Mouse (Mus musculus) granulocyte monocyte progenitor cell, adult 5-6 weeks (primary cell): ENCODE measurements around the gene Hdac7. TPM values are rescaled to one million over a fixed set of nuclear protein-coding genes. Genes with fewer than 3 reads are reported as not detected.

Source experiments
- ATAC-seq: replicated peaks from 2 replicates; pipeline ENCODE4 v1.8.0; 2016; ENCODE audit warnings: mild to moderate bottlenecking, moderate TSS enrichment, inconsistent platforms; ENCODE audit not compliant: poor library complexity, severe bottlenecking
- total RNA-seq, 2 experiments: library from RNA; stranded (forward) in 1 of 2; stranded (reverse) in 1 of 2; fragments of 200-712, 200-1000 nt in 1 of 2; fragments of >200 nt in 1 of 2; fragmentation: Nextera tagmentation in 1 of 2; gene quantifications; 2 replicates each; pipeline ENCODE4 v1.2.3; 2014 to 2017

The Hdac7 gene
- total RNA-seq, 2 experiments from 2014 or later, result 6.1 to 52.1 TPM

GRCm38 (mm10) chr15:97860353-97860752 is 16.1 kb upstream of the Hdac7 start:
- no peak for ATAC-seq

GRCm38 (mm10) chr15:97858431-97858830 is 14.1 kb upstream of the Hdac7 start:
- ATAC-seq, result peak; percentile 57

- ATAC-seq, result no peak
These were observed 10.2 kb upstream of the Hdac7 start for GRCm38 (mm10) chr15:97854551-97854950.

- ATAC-seq, result no peak
These were observed 9.8 kb upstream of the Hdac7 start for GRCm38 (mm10) chr15:97854059-97854458.

- ATAC-seq, result no peak
These were observed 8.0 kb upstream of the Hdac7 start for GRCm38 (mm10) chr15:97852291-97852690.

- no peak for ATAC-seq
These were observed 6.7 kb upstream of the Hdac7 start for GRCm38 (mm10) chr15:97851011-97851410.

- ATAC-seq, result 0 out of 2 replicates have a peak, but pooled peaks have one; percentile 35
These were observed 6.1 kb upstream of the Hdac7 start for GRCm38 (mm10) chr15:97850441-97850840.

- peak; percentile 68 for ATAC-seq
These were observed 5.0 kb upstream of the Hdac7 start for GRCm38 (mm10) chr15:97849116-97849911.

GRCm38 (mm10) chr15:97847866-97848265 is 3.6 kb upstream of the Hdac7 start:
- ATAC-seq, result no peak

GRCm38 (mm10) chr15:97847285-97847684 is 3.0 kb upstream of the Hdac7 start:
- ATAC-seq, result no peak

- no peak for ATAC-seq
These were observed 2.0 kb upstream of the Hdac7 start for GRCm38 (mm10) chr15:97846121-97846882.

GRCm38 (mm10) chr15:97843247-97843651 is 1.1 kb downstream of the Hdac7 start:
- ATAC-seq, result no peak

GRCm38 (mm10) chr15:97842058-97842457 is 2.2 kb downstream of the Hdac7 start:
- ATAC-seq, result no peak

GRCm38 (mm10) chr15:97841383-97841782 is 2.9 kb downstream of the Hdac7 start:
- no peak for ATAC-seq

GRCm38 (mm10) chr15:97840781-97841180 is 3.5 kb downstream of the Hdac7 start:
- 0 out of 2 replicates have a peak, but pooled peaks have one; percentile 20 for ATAC-seq

GRCm38 (mm10) chr15:97839991-97840455 is 4.3 kb downstream of the Hdac7 start:
- ATAC-seq, result peak; percentile 25

GRCm38 (mm10) chr15:97839473-97839872 is 4.8 kb downstream of the Hdac7 start:
- no peak for ATAC-seq

- ATAC-seq, result no peak
These were observed 5.3 kb downstream of the Hdac7 start for GRCm38 (mm10) chr15:97839012-97839411.

GRCm38 (mm10) chr15:97838395-97838794 is 5.9 kb downstream of the Hdac7 start:
- ATAC-seq, result no peak

- ATAC-seq, result 0 out of 2 replicates have a peak, but pooled peaks have one; percentile 12
These were observed 6.7 kb downstream of the Hdac7 start for GRCm38 (mm10) chr15:97837491-97838061.

GRCm38 (mm10) chr15:97836894-97837247 is 7.4 kb downstream of the Hdac7 start:
- no peak for ATAC-seq
